Mouse (Mus musculus) ES-CJ7 (cell line): ENCODE data around the gene Kcnk3.

Experiments used
- DNase-seq: peaks from one replicate; pipeline ENCODE4 v3.0.0; 2011; ENCODE audit warnings: low read depth, low spot score

Gene Kcnk3

GRCm38 (mm10) chr5:30638041-30638440, 50.1 kb downstream of the Kcnk3 start:
- peak; percentile 73 for DNase-seq

DNA sequence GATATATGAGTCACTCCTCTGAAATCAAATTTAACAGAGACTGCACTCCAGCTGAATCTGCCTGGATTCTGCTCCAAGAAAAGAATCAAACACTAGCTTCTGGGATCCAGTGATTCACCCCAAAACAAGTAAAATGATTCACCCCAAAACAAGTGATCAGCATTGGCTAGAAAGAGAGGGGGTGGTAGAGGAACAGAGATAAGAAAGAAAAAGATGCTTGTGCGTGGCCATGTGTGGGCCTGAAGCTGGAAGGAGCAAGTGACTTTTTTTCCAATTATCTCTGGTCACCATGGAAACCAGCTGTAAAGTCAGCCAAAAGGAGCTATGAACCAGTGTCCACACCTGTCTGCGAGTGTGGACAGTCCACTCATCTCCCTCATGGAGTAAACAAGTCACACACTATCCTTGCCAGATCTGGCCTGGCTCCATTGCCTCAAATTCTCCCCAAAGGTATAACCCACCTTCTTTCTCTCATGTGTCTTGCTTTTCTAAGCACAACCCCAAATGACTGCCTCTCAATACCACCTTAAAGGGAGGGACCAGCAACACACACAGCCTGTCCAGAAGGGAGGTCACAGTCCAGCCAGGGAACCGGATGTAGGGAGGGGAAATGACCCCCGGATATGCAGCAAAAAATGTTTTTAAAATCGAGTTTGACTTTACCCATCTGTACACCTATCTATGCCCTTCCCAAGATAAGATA, 55.7 kb downstream of the Kcnk3 start:
- no peak for DNase-seq

DNA sequence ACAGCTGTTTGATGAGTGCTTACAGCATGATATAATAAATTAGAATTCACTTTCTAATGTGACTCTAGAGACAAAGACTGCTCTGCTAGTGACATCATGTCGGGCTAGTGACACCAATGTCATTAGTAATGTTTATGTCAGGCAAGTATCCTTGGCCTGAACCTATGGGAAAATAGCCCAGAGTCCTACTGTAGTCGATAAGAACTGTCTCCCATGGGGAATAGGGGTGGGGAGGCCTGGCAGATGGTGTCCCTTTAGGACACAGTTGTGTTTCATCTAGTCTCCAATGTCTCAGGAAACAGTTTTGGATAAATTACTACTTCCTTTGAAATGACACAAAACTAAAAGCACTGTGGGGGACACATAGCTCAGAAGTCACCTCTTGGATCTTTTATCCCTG, 58.1 kb downstream of the Kcnk3 start:
- DNase-seq, result no peak

GRCm38 (mm10) chr5:30647396-30647795, 59.4 kb downstream of the Kcnk3 start:
- no peak for DNase-seq

- DNase-seq, result peak; percentile 69
Measured at GRCm38 (mm10) chr5:30647815-30648560, 60.0 kb downstream of the Kcnk3 start, which contains the start of gene Slc35f6. TSS of gene Slc35f6 (plus strand) at chr5:30647933.

GRCm38 (mm10) chr5:30649558-30649957, 61.6 kb downstream of the Kcnk3 start:
- DNase-seq, result no peak

- DNase-seq, result no peak
Measured at GRCm38 (mm10) chr5:30650756-30651155, 62.8 kb downstream of the Kcnk3 start.

GRCm38 (mm10) chr5:30651554-30651953, 63.6 kb downstream of the Kcnk3 start:
- DNase-seq, result no peak

- DNase-seq, result no peak
Measured at GRCm38 (mm10) chr5:30653246-30653645, 65.3 kb downstream of the Kcnk3 start.

DNA sequence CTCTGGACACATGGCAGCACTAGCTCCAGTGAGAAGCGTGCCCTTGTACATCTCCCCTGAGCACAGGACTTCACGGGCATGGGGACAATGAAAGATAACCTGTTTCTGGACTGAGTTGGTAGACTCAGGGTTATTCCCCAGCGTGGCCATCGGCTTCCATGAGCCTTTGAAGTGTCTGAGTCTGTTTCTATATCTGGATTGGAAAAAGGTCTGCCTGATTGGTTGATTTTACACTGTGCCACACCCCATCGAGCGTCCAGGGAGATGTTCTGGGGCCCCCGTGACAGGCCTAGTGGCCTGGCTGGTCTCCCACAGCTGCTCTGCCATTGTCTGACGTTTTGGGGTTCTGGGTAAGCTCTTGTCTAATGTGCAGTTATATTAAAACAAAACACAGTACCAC, 67.1 kb downstream of the Kcnk3 start:
- DNase-seq, result no peak

DNA sequence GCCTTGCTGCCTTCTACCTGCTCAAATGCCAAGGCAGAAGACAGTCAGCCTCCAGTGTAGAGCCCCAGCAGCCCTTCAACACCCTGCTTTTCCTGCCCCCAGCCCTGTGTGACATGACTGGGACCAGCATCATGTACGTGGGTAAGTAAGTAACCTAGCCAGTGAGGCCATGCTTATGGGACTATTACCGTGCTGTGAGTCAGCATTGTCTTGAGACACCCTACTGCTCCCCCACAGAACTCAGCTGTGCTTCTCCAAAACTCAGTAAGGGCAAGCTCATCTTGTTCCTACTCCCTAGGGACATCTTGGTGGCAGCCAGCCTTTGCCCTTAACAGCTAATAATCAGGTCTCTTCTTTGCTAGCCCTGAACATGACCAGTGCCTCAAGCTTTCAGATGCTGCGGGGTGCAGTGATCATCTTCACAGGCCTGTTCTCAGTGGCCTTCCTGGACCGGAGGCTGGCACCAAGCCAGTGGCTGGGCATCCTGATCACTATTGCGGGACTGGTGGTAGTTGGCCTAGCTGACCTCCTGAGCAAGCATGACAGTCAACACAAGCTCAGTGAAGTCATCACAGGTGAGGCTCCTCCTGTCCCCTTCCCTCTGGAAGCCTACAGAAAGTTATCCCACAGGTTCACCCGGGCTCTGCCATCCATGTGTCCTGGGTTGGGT, 67.7 kb downstream of the Kcnk3 start:
- DNase-seq, result no peak

GRCm38 (mm10) chr5:30659042-30659441, 71.1 kb downstream of the Kcnk3 start:
- DNase-seq, result peak; percentile 36

GRCm38 (mm10) chr5:30660278-30660677, 72.3 kb downstream of the Kcnk3 start:
- peak; percentile 87 for DNase-seq

GRCm38 (mm10) chr5:30660813-30661212, 72.8 kb downstream of the Kcnk3 start:
- peak; percentile 46 for DNase-seq

DNA sequence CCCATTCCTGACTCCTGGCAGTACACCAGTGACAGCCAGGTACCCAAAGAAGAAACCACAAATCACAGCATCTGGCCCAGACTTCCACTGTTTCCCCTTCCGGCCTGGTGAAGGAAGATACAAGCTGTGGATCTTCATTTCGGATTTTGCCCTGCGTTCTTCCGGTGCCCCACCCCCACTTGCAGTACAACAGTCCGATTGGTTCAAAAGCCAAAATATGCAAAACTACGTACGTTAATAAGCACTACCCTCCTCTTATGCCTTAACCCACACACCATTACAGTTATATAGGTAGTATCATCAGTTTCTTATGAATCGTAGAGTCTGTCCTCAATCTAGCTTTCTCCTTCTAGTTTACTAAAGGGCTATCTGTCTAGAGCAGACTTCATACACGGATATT, 77.4 kb downstream of the Kcnk3 start:
- DNase-seq, result no peak

- no peak for DNase-seq
Measured at GRCm38 (mm10) chr5:30665968-30666367, 78.0 kb downstream of the Kcnk3 start.

GRCm38 (mm10) chr5:30666391-30667195, 78.6 kb downstream of the Kcnk3 start, which contains the start of gene Cenpa:
TSS of gene Cenpa (plus strand) at chr5:30666777.
- peak; percentile 96 for DNase-seq

DNA sequence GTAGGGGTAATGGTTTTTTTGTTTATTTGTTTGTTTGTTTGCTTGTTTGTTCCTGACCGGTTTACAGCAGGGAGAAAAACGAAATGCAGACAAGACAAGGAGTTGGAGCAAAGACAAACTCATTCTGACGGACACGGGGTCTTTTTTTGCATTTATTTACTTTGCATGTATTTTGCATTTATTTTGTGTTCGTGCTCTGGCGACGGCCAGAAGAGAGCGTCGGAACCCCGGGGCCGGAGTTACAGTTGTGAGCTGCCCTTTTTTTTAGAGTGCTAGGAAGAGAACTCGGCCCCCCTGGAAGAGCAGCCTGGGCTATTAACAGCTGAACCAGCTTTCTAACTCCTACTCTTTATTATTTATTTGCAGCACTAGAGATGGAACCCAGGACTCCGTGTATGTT, 79.2 kb downstream of the Kcnk3 start:
- no peak for DNase-seq

- no peak for DNase-seq
Measured at GRCm38 (mm10) chr5:30667686-30668085, 79.7 kb downstream of the Kcnk3 start.

DNA sequence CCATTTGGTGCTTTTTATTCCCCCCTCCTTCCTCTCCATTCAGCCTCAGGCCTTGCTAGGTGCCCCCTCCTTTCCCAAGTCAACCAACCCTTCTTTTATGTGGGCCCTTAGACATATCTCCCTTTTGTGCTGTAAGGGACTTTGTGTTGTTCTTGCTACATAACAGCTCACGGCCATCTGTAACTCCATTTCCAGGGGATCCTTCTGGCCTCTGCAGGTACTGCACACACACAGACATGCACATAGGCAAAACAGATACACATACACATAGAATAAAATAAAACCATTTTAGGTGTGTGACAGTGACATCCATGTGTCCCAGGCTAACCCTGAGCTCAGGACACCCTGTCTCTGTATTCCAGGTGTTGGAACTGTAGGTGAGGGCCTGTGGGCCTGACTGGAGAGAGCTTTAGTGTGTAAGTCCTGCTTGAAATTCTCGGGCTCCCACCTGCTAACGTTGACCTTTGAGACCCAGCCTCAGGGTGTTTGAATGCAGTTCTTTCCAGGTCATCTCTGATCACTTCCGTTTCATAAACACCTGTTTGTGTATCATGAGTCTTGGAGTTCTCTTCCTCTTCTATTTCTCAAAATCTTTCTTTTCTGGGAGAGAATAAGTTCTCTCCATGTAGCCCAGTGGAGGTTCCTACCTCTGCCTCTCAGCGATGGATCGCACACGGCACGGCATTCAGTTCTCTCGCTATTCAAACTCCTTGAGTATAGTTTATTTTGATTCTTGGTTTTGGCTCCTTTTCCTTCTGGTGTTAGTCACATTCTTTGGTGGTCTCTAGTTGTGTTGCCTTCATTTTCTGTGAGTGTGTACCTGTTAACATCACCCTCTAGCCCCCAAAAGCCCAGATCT, 80.9 kb downstream of the Kcnk3 start:
- DNase-seq, result peak; percentile 29

GRCm38 (mm10) chr5:30669496-30669830, 81.5 kb downstream of the Kcnk3 start:
- DNase-seq, result no peak
